Mouse (Mus musculus) limb, embryonic 11.5 days (tissue): ENCODE results near the gene Hras. TPM values are rescaled to one million over a fixed set of nuclear protein-coding genes. Genes with fewer than 3 reads are reported as not detected.

Source experiments
- ATAC-seq: fragments of 200-750 bp; cut with Nextera tagmentation; 2 replicates; pipeline ENCODE4 v1.8.0; 2017; ENCODE audit warnings: low read depth; ENCODE audit not compliant: insufficient number of reproducible peaks, low FRiP score, low TSS enrichment
- DNase-seq: peaks from one replicate; pipeline ENCODE4 v3.0.0-alpha.2; 2015; ENCODE audit warnings: low spot score
- H3K27ac ChIP-seq: fragments of 300-500 bp; sonication (generic); replicated peaks from 2 replicates; pipeline ENCODE4 v1.5.1; 2014; ENCODE audit warnings: low read depth, mild to moderate bottlenecking, low read length
- H3K27me3 ChIP-seq: fragments of 300-500 bp; sonication (generic); 2 replicates; pipeline ENCODE4 v1.6.1; 2014; ENCODE audit warnings: mild to moderate bottlenecking, low read length, mixed read lengths; ENCODE audit not compliant: control insufficient read depth, insufficient read depth
- H3K36me3 ChIP-seq: fragments of 300-500 bp; sonication (generic); 2 replicates; pipeline ENCODE4 v1.6.1; 2014; ENCODE audit warnings: mild to moderate bottlenecking, low read length, moderate library complexity, mixed read lengths; ENCODE audit not compliant: control insufficient read depth, insufficient read depth
- H3K4me1 ChIP-seq: fragments of 300-500 bp; sonication (generic); 2 replicates; pipeline ENCODE4 v1.6.1; 2014; ENCODE audit warnings: low read length, mixed read lengths; ENCODE audit not compliant: control insufficient read depth, insufficient read depth
- H3K4me2 ChIP-seq: fragments of 300-500 bp; sonication (generic); 2 replicates; pipeline ENCODE4 v1.6.1; 2014; ENCODE audit warnings: low read depth, mild to moderate bottlenecking, moderate library complexity; ENCODE audit not compliant: severe bottlenecking
- H3K4me3 ChIP-seq: fragments of 300-500 bp; sonication (generic); 2 replicates; pipeline ENCODE4 v1.5.1; 2014; ENCODE audit warnings: low read depth, low read length
- H3K9ac ChIP-seq: fragments of 300-500 bp; sonication (generic); 2 replicates; pipeline ENCODE4 v1.6.1; 2014; ENCODE audit warnings: mild to moderate bottlenecking, low read length
- H3K9me3 ChIP-seq: fragments of 300-500 bp; sonication (generic); 2 replicates; pipeline ENCODE4 v1.6.1; 2016; ENCODE audit warnings: low read length; ENCODE audit not compliant: control insufficient read depth
- WGBS: fragments of 180-500 bp; shearing (Covaris S2); extraction: QIAGEN DNeasy Blood & Tissue Kit; methylation state at CpG from one replicate; pipeline ENCODE4 v1.1.7; 2014; 5-methylcytosine and 5-hydroxymethylcytosine counted together
- polyA plus RNA-seq: library from polyadenylated mRNA; unstranded; fragments of >200 nt; fragmentation: Nextera tagmentation; extraction: Ambion mirVana; gene quantifications from 2 replicates; pipeline ENCODE4 v1.2.1, GENCODE M21; 2014

Gene Hras
- polyA plus RNA-seq, 1 experiment from 2014 or later, result 98.7 TPM

- DNase-seq (no peak), ATAC-seq (no peak)
- no peak overlapping the region for H3K9ac ChIP-seq
- 0 out of 2 replicates have a peak, but pooled peaks cover 4% of the 10 kb centered on the region for H3K4me1 ChIP-seq
- H3K27me3 ChIP-seq, result no peaks in the 10 kb centered on the region
- no peak overlapping the region for H3K4me2 ChIP-seq
- 78% methylated on average over 12 of the region's 12 CpGs for WGBS
- no peak overlapping the region for H3K27ac ChIP-seq
- no peaks in the 10 kb centered on the region for H3K9me3 ChIP-seq
- H3K4me3 ChIP-seq, result no peak overlapping the region
- no peaks in the 10 kb centered on the region for H3K36me3 ChIP-seq
These were observed 16.3 kb upstream of the Hras start for GRCm38 (mm10) chr7:141210137-141210536.

GRCm38 (mm10) chr7:141209526-141209925 is 15.7 kb upstream of the Hras start:
- 83% methylated on average over 3 of the region's 3 CpGs for WGBS
- Histone ChIP-seq H3K4me2 (no peak overlapping the region), H3K4me3 (no peak overlapping the region), H3K27ac (no peak overlapping the region), H3K9ac (no peak overlapping the region), H3K27me3 (no peaks in the 10 kb centered on the region), H3K9me3 (no peaks in the 10 kb centered on the region), H3K4me1 (no peaks in the 10 kb centered on the region), H3K36me3 (no peaks in the 10 kb centered on the region)
- no peak for ATAC-seq
- DNase-seq, result no peak

GRCm38 (mm10) chr7:141206182-141206937 is 12.6 kb upstream of the Hras start:
- ATAC-seq (no peak), DNase-seq (no peak)
- WGBS, result 92% methylated on average over 18 of the region's 18 CpGs
- Histone ChIP-seq H3K4me1 (no peaks in the 10 kb centered on the region), H3K9ac (no peak overlapping the region), H3K9me3 (no peaks in the 10 kb centered on the region), H3K4me3 (no peak overlapping the region), H3K4me2 (no peak overlapping the region), H3K27me3 (no peaks in the 10 kb centered on the region), H3K27ac (no peak overlapping the region), H3K36me3 (no peaks in the 10 kb centered on the region)

- no peak overlapping the region for H3K9ac ChIP-seq
- 90% methylated on average over 5 of the region's 5 CpGs for WGBS
These were observed 11.7 kb upstream of the Hras start for GRCm38 (mm10) chr7:141205504-141205903.

GRCm38 (mm10) chr7:141204546-141204945 is 10.7 kb upstream of the Hras start:
- Histone ChIP-seq H3K4me2 (no peak overlapping the region), H3K36me3 (no peaks in the 10 kb centered on the region), H3K4me1 (no peaks in the 10 kb centered on the region), H3K27me3 (no peaks in the 10 kb centered on the region), H3K9ac (no peak overlapping the region), H3K27ac (no peak overlapping the region), H3K9me3 (no peaks in the 10 kb centered on the region), H3K4me3 (no peak overlapping the region)
- 87% methylated on average over 3 of the region's 3 CpGs for WGBS
- no peak for DNase-seq
- no peak for ATAC-seq

More at GRCm38 (mm10) chr7:141205504-141205903, 11.7 kb upstream of the Hras start:
- no peaks in the 10 kb centered on the region for H3K4me1 ChIP-seq
- DNase-seq (no peak), ATAC-seq (no peak)
- no peak overlapping the region for H3K4me3 ChIP-seq
- no peaks in the 10 kb centered on the region for H3K9me3 ChIP-seq
- H3K27ac ChIP-seq, result no peak overlapping the region
- no peaks in the 10 kb centered on the region for H3K27me3 ChIP-seq
- no peaks in the 10 kb centered on the region for H3K36me3 ChIP-seq
- H3K4me2 ChIP-seq, result no peak overlapping the region

- H3K4me2 ChIP-seq, result no peak overlapping the region
These were observed 4.3 kb upstream of the Hras start for GRCm38 (mm10) chr7:141198121-141198520.

GRCm38 (mm10) chr7:141196619-141197282 is 2.9 kb upstream of the Hras start:
- H3K4me3 ChIP-seq, result no peak overlapping the region
- no peak overlapping the region for H3K27ac ChIP-seq
- ATAC-seq (no peak), DNase-seq (no peak)
- no peaks in the 10 kb centered on the region for H3K27me3 ChIP-seq
- H3K36me3 ChIP-seq, result peaks cover 3% of the 10 kb centered on the region; the same call in 1 of the 2 replicates
- no peak overlapping the region for H3K9ac ChIP-seq
- whole genome bisulfite sequencing, result 86% methylated on average over 8 of the region's 8 CpGs
- H3K4me2 ChIP-seq, result no peak overlapping the region
- no peaks in the 10 kb centered on the region for H3K9me3 ChIP-seq
- peaks cover 8% of the 10 kb centered on the region for H3K4me1 ChIP-seq

More at GRCm38 (mm10) chr7:141198121-141198520, 4.3 kb upstream of the Hras start:
- 95% methylated on average over 4 of the region's 4 CpGs for WGBS
- DNase-seq, result no peak
- Histone ChIP-seq H3K36me3 (no peaks in the 10 kb centered on the region), H3K4me3 (no peak overlapping the region), H3K9ac (no peak overlapping the region), H3K27me3 (no peaks in the 10 kb centered on the region), H3K9me3 (no peaks in the 10 kb centered on the region), H3K4me1 (peaks cover 2% of the 10 kb centered on the region; the same call in 1 of the 2 replicates), H3K27ac (no peak overlapping the region)
- no peak for ATAC-seq

GRCm38 (mm10) chr7:141195754-141196153 is 1.9 kb upstream of the Hras start:
- no peak overlapping the region for H3K27ac ChIP-seq
- peaks cover 8% of the 10 kb centered on the region for H3K4me1 ChIP-seq
- ATAC-seq, result no peak

More at GRCm38 (mm10) chr7:141195754-141196153, 1.9 kb upstream of the Hras start:
- Histone ChIP-seq H3K9me3 (no peaks in the 10 kb centered on the region), H3K36me3 (peaks cover 8% of the 10 kb centered on the region), H3K4me2 (peak overlapping the region; percentile 92; the same call in 1 of the 2 replicates), H3K4me3 (no peak overlapping the region), H3K9ac (no peak overlapping the region), H3K27me3 (no peaks in the 10 kb centered on the region)
- DNase-seq, result no peak
- 97% methylated on average over 2 of the region's 2 CpGs for WGBS
